Mouse (Mus musculus): ENCODE data around the gene Muc13. TPM values are rescaled to one million over a fixed set of nuclear protein-coding genes. Genes with fewer than 3 reads are reported as not detected.

Gene Muc13
- polyA plus RNA-seq, 2 experiments from 2014 or later: 0.41 to 1.3 TPM

Other genes starting within 250 kb of the Muc13 start
- gene Heg1, start 109.7 kb upstream of the Muc13 start, polyA plus RNA-seq (2017; shearing (Covaris generic)): 10 to 100 TPM; 27.0 to 32.0 TPM
- gene Itgb5, start 35.6 kb downstream of the Muc13 start, polyA plus RNA-seq (2017; shearing (Covaris generic)): 1 to 10 TPM in 1 of 2 experiments, under 1 TPM in 1; 0.85 to 1.6 TPM
- 10 to 100 TPM; 27.4 to 37.8 TPM for gene Umps, start 173.0 kb downstream of the Muc13 start, polyA plus RNA-seq (2017; shearing (Covaris generic))